Mouse (Mus musculus) right cerebral cortex, postnatal 25 days (tissue): Measurements from ENCODE around the gene Morc2b.
"Not testable (repeated sequence)": the region's sequence is repeated elsewhere in the genome, so short reads cannot be mapped to it uniquely, and the experiment has no call there.

Source experiments
- DNase-seq: peaks from one replicate; pipeline ENCODE4 v3.0.0; 2022

Gene Morc2b

DNA sequence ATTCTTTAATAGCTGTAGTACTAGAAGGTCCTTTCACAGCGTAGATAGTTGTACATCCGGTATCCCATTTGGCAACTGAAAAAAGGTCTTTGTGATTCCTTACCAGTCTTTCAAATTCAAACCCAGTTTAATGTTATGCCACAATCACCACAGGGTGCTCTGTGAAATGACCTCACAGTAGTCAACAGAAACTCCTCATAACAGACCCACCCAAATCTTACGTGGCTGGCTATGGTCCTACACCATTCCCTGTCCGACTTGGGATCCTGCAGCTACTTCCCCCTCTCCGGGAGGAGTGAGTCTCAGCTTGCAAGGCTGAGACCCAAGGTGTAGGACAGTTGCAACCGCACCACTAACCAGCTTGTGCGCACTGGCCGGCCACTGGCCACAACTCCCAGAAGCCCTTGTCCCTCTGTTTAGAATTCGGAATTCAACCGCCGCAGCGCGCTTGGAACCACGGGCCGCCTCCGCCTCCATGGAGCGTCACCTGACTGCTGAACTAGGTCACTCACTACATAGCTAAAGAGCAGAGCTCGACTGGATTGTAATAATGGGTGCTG, at the start of gene Morc2b:
Morc2b (minus strand) TSS at position 423 of the 560 bp plus-strand sequence.
- no peak for DNase-seq

DNA sequence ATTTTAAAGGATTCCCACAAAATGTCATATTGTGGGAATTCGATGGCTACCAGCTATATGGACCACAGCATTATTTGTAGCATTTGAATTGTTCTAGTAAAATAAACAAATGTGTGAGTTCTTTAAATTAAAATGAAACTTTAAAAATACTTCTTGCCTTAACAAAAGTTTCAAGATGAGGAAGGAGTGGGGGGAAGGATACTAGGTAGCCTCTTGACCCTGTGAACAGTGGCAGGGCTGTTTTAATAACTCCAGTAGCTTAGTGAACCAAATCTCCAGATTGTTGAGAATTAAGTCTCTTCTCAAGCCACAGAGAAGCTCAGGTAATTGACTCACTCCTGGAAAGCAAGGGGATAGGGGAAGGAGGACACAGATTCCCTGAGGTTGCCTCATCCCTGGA, 28.7 kb upstream of the Morc2b start, which contains the start of gene Olfr55:
Olfr55 (plus strand) TSS at position 301 of the 400 bp plus-strand sequence.
- DNase-seq: not testable (repeated sequence)

DNA sequence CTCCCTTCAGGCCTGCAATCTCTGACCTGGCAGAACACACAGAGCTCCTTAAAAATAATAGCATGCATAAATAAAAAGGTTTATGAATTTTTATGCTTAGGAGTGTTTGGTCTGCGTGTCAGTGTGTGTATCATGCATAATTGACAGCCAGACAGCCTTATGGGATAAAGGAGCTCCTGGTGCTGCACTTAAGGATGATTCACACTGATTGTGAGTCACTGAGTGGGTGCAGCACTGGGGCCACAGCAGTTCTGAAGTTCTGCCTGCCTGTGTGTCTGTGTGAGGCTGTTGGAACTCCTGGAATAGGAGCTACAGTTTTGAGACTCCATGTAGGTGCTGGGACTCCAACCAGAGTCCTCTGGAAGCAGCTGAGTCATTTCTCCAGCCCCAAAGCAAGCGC, 13.2 kb downstream of the Morc2b start:
- DNase-seq: no peak

DNA sequence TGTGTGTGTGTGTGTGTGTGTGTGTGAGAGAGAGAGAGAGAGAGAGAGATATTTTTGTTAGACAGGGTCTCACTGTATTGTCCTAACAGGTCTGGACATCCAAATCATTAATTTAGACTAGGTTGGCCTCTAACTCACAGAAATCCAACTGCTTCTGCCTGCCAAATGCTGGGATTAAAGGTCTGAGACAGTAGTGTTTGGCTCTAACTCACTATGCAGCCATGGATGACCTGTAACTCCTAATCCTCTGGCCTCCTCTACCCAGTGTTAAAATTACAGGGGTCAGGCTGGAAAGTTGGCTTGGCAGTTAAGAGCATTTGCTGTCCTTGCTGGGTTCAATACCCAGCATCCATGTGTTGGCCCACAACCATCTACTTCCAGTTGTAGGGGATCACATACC, 14.9 kb downstream of the Morc2b start:
- no peak for DNase-seq

DNA sequence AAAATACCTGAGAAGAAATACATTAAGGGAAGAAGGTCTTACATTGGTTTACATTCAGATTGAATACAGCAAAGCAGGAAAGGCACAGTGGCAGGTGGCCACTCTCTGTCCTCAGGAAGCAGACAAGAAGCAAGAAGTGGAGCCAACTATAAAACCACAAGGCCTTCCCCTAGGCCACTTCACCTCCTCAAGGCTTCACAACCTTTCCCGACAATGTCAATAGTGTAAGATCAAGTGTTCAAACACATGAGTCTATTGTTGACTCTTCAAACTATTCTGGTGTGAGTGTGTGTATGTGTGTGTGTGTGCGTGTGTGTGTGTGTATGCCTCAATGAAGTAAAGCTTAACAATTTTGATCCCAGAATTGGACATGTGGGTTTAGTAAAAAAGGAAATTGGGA, 42.1 kb downstream of the Morc2b start:
- DNase-seq: no peak

DNA sequence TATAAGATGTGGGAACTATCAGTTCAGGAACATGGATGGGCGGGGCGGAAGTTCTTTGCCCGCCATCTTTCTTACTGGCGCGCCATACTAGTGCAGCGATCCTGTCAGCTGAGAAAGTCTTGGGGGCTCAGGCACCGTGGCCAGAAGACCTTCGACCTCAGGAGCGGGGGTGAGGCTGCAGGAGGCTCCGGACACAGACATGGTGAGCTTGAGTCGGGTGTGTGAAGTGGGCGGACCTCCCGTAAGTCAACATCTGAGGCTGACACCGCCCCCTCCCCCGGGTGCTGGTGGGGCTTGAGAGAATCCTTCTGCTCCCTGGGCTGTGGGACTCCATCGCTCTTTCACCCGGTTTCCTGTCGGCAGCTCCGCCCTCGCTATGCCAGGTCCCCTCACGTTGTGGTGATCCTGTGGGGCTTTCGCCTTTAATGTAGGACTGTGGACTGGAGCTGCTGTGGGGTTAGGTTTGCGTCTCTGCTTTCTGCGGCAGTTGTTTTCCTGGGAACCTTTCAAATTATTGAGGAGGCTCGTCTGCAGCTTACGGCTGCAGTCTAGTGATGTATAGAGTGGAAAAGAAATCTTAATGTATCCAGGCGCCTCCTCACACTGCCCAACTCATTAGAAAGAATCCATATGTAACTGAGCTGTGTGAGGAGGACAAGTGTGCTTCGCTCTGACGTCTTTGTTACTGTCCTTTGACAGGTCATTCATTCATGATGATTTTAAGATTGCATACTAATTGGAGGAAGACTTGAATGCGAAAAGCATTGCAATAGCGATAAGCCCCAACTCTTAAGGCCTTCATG, 46.9 kb downstream of the Morc2b start:
- DNase-seq: peak; percentile 86

DNA sequence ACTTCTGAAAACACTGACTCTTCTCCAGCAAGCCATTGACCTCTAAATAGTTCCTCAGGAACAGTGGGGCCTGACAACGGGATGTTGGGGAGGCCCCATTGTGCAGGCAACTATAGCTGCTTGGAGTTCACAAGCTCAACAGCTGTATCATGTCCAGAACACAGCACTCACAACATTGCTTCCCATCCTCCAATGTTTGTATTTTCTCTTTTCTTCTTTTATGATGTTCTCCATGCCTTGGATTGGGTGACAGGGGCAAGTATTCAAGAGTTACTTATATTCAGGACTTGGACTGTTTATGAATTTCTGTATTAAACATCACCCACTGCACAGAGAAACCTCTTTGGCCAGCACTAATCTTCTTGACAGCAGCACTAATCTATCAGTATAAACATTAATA, 47.9 kb downstream of the Morc2b start:
- DNase-seq: no peak

DNA sequence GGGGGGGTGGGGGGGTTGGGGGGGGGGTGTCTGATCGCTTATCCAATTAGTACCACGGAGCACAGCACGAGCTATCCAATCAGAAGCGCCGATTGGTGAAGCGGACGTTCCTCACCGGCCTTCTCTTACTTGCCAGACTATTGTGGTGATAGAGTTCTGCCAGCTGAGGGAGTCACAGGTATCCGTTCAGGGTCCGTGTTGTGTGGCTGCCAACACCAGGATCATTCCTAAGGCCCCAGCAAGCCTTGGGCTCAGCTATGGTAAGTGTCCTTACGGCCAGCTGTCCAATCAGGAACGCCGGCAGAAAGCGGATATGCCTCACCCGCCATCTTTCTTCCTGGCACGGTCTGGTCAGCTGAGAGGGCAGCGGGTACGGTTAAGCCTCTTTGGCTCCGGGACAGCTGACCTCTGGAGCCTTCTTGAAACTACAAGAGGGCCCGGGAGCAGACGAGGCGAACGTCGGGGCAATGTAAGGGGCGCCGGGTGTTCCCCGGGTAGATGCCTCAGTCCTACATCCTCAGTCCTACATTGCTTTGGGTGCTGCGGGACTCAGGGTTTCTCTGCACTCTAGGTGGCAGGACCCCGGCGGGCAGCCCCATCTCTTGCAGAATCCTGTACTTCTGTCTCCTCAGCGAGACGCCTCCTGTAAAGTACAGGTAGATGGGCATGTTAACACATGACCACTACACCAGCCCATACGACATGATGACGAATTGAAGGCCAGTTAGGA, 50.1 kb downstream of the Morc2b start, which contains the start of gene Zfp563:
Zfp563 (plus strand) TSS at position 91 of the 730 bp plus-strand sequence.
- peak; percentile 93 for DNase-seq

DNA sequence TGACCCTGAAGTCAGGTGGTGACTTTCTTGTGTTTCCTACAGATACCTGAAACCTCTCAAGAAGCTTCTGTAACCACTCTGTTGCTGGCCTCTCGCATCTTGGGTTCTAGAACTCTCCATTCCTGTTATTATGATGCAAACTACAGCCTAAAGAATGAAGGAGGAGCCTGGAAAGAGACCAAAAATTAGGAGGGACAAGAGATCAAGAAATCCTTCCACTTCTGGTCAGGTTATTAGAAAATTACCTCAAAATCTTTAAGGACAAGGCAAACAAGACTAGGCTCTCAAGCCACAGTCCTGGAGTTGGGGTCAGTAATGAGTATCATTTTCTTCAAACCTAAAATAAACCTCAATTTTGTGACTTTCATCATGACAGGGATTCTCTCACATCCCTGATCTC, 71.5 kb downstream of the Morc2b start, which contains the start of gene 4921501E09Rik:
4921501E09Rik (minus strand) TSS at position 101 of the 400 bp plus-strand sequence.
- no peak for DNase-seq
